Mouse (Mus musculus) lung, postnatal 14 days (tissue): ENCODE data around the gene Trim46.

Source experiments
- DNase-seq: peaks from one replicate; pipeline ENCODE4 v3.0.0; 2021

Gene Trim46

DNA sequence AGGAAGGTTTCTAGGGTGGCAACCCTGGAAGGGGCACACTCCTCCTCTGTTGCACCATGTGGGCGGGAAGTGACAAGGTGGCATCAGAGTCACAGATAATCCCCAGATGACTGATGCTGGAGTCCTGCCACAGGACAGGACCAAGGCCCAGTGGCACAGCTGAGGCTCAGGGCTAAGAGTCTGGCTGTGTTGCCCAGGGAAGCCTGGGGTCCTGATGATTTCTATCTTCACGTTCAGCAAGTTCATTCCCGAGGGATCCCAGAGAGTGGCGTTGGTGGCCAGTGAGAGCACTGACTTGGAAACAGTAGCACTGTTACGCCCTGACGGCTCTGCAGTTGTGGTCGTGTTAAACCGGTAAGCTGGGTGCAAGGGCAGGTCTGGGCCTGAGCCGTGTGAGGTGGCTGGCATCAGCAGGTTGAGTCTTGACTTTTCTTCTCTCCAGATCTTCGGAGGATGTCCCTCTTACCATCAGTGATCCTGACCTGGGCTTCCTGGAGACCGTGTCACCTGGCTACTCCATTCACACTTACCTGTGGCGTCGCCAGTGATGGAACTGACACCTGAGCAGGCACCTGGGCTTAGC is 37.9 kb downstream of the Trim46 start:
- DNase-seq = no peak

GRCm38 (mm10) chr3:89206695-89207094 is 39.4 kb downstream of the Trim46 start:
- no peak for DNase-seq

GRCm38 (mm10) chr3:89206079-89206478 is 40.0 kb downstream of the Trim46 start:
- no peak for DNase-seq

- no peak for DNase-seq
Observed at GRCm38 (mm10) chr3:89203142-89203514, 43.0 kb downstream of the Trim46 start.

GRCm38 (mm10) chr3:89202253-89203141 is 43.6 kb downstream of the Trim46 start, which contains the start of gene Gba:
Gba (plus strand) TSS chr3:89202928.
- peak; percentile 91 for DNase-seq

DNA sequence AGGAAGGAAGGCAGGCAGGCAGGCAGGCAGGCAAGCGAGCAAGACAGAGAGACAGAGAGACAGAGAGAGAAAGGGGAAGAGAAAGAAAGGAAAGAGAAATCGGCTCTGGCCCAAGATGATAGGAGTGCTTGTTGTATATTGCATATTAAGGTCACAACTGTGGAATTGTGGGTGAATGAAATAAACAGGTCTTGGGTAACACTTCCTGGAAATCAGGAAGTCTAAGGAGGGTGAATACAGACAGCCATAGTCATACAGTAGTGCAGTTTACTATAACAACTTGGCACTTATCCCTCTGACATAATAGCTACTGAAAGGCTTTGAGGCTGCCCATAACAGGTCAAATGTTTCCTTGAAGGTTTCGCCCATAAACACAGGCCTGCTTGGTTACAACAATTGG is 46.3 kb downstream of the Trim46 start:
- no peak for DNase-seq

DNA sequence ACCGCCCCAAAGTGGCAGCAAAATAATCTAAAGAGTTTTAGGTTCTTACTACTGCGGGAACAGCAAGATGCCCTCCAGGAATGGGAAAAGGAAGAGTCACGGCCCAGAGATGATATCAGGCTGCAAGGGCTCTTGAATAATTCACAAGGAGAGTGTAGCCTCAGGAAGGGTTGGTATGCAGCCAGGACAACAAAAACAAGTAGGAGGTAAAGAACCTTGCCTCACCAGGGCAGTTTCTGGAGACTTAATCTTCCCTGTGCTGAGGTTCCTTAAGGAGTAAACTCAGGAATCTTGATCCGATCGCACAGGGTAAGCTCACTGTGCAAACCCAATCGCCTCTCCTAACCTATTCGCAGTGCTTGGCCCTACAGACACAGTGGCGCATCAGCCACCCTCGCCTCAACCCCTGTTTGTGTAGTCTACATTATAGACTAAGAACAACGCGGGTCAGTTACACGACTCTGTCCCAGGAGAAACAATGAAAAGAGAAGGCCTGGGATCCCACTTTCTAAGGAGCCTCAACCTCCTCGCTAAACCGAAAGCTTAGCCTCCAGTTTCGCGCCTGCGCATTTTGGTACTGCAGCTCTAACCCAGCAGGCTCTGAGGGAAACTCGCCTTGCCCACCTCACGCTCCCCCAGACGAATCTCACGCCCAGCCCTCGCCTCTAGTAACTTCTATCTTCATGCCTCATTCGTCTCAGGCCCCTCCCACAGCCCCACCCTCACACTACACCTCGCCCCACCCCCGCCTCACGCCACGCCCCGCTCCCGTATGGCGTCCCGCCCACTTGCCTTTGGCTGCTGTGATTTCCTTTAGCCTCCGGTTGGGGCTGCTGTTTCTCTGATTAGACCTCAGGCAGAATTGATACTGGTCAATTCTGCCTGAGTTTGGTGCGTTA is 49.9 kb downstream of the Trim46 start:
- DNase-seq = peak; percentile 88

GRCm38 (mm10) chr3:89193853-89194252 is 52.3 kb downstream of the Trim46 start:
- DNase-seq = no peak

DNA sequence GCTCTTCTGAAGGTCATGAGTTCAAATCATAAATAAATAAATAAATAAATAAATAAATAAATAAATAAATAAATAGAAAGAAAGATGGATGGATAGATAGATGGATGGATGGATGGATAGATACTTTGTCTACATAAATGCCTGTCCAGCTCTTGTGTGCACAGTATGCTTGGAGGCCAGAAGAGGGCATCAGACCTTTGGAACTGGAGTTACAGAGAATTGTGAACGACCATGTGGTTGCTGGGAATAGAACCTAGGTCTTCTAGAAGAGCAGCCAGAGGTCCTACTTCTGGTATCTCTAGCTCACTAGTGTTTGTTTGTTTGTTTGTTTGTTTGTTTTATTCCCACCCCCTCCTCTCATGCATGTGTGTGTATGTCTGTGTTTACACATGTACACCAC is 52.8 kb downstream of the Trim46 start:
- DNase-seq = no peak

DNA sequence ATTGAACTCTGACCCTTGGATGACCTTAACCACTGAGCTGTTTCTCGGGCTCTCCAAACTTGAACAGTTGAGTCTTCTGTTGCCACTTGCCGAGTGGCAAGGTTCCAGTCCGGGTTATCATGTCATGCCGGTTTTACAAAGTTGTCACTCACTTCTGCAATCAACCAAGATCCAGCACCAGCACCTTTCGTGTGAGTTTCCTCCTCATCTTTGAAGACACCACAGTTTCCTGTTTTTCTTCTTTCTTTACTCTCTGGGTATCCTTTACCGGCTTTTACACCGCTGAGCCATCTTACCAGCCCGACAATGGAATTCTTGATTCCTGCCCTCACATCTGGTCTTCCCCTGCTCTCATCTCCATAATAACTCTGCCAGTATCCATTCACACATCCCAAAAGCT is 55.7 kb downstream of the Trim46 start:
- DNase-seq = no peak

GRCm38 (mm10) chr3:89188478-89188875 is 57.6 kb downstream of the Trim46 start:
- DNase-seq = no peak

DNA sequence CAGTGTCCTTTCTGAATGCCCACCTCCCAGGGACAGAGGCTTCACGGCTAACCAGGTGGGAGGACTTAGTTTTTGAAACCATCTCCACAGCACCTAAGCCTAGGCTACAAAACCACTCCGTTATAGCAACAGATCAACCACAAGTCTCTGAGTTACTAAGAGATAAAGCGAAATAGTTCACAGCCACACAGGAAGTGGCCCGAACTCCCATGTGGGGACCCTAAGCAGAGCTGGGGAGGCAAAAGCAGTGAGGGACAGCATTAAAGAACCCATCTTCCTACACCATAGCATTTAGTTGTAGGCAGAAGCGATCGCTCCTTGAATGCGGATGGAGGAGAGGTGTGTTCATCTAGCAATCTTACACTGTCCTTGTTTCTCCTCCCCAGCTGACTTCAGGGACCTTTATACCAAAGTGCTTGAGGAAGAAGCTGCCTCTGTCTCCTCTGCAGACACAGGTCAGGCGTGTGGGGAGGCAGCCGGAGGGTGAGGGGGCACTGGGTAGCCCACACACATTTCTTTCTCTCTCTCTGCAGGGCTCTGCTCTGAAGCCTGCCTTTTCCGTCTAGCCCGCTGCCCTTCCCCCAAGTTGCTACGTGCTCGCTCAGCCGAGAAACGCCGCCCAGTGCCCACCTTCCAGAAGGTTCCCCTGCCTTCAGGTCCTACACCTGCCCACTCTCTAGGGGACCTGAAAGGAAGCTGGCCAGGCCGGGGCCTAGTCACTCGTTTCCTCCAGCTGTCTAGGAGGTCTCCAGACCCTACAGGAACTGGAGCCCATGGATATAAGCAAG is 58.2 kb downstream of the Trim46 start:
- no peak for DNase-seq

DNA sequence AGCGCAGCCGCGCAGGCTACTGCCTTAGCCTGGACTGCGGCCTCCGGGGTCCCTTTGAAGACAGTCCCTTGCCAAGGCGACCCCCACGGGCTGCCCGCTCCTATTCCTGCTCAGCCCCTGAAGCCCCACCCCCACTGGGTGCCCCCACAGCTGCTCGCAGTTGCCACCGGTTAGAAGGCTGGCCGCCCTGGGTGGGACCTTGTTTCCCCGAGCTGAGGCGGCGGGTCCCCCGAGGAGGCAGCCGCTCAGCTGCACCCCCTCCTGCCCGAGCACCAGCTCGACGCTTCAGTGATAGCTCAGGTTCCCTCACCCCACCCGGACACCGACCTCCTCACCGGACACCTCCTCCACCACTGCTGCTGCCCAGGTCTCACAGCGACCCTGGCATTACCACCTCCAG is 58.9 kb downstream of the Trim46 start:
- no peak for DNase-seq
